Mouse (Mus musculus) Patski (cell line): Measurements from ENCODE around the gene Lyl1. TPM values are rescaled to one million over a fixed set of nuclear protein-coding genes. Genes with fewer than 3 reads are reported as not detected.

ENCODE experiments used
- ATAC-seq: fragments of 100-300 bp; one replicate; pipeline ENCODE4 v1.8.0; 2021
- CTCF ChIA-PET: fragments of 350-600 bp; sonication (Branson Sonifier 250); formaldehyde crosslinking; loops from one replicate; lab custom pipeline; 2022; ENCODE audit warnings: inconsistent platforms; lab: Charles Lee
- POLR2A ChIA-PET: fragments of 350-600 bp; sonication (Branson Sonifier 250); formaldehyde crosslinking; loops from one replicate; lab custom pipeline; 2022; ENCODE audit warnings: antibody characterized with exemption, inconsistent platforms; lab: Charles Lee
- DNase-seq: peaks from one replicate; pipeline ENCODE4 v3.0.0-alpha.2; 2011; ENCODE audit warnings: low read depth, low spot score
- H3K27me3 ChIP-seq: fragments of 371-371 bp; one replicate; pipeline ENCODE4 v1.5.1; 2021
- CTCF ChIP-seq: fragments of 100-300 bp; IDR thresholded peaks from one replicate; pipeline ENCODE4 v1.5.1; 2021
- in situ Hi-C: fragments of 300-500 bp; cut with MboI; formaldehyde crosslinking; loops from 3 replicates; pipeline ENCODE4 v1.11.1; 2018; ENCODE audit warnings: low pct_unique_long_range_greater_than_20kb, mixed read lengths
- polyA plus RNA-seq: library from polyadenylated mRNA; unstranded; gene quantifications from one replicate; pipeline ENCODE4 v1.2.3, GENCODE M21; 2021

Gene Lyl1
- polyA plus RNA-seq, 1 experiment from 2014 or later = 0.13 TPM

DNA sequence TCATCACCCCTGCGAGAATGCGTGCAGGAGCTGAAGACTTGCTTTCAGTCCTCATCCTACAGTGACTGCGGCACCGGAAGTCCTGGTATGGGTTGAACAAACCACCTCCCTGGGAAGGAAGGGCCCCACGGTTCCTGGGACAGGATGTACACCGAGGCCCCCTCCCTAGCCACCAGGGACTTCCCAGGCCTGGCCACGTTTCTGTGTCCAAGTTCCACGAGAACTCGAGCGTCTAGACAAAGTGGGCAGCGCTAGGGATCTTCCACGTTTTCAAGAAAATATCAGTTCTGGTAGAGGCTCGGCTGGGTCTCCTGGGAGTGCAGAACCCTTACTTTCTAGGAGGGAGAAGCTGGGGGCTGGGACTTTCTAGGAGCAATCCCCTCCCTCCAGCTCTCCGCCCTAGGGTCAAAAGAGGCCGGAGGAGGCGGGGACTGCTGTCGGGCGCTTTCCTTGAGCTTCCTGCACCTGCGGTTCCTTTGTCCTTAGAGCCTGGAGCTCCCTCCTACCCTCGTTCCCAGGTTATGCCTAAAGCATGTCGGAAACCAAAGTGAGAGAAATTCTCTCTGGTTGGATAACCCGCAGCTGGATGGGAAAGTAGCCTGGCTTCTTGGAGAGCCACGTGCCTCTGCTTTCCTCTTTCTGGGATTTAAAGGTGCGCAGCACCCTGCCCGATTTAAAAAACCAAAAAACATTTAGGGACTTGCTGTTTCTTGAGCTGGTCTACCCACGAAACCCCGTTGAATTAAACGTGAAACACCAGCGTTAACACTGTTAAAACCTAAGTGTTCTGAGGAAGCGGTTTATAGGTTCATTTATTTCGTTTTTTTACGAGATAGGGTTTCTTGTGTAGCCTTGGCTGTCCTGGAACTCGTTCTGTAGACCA lies 41.1 kb upstream of the Lyl1 start:
- DNase-seq (no peak), ATAC-seq (peak; percentile 9)
- no peaks in the 10 kb centered on the region for H3K27me3 ChIP-seq
- in situ Hi-C loops = loop anchor here (10.0 to 25.0 kb wide), 2 partner anchors 325 to 648 kb away; partner anchors contain the start of genes 1700067K01Rik, 2210011C24Rik and Palm3
- TF ChIP-seq CTCF = no peak
- ChIA-PET CTCF (interaction anchor here (0.9 to 2.0 kb wide), 6 partner anchors 21 to 474 kb away, joined by 3 to 5 read pairs (median 3); no protein-coding TSS in a partner anchor), POLR2A (interaction anchor here (0.6 to 1.5 kb wide), 4 partner anchors 28 to 377 kb away, joined by 3 to 7 read pairs (median 3); partner anchors contain the start of genes Gadd45gip1 and Nacc1)

GRCm38 (mm10) chr8:84660819-84661457 lies 40.3 kb upstream of the Lyl1 start:
- POLR2A ChIA-PET = interaction anchor here (0.9 to 2.0 kb wide), 4 partner anchors 23 to 171 kb away, joined by 3 to 5 read pairs (median 4); partner anchors contain the start of gene Gadd45gip1
- TF ChIP-seq CTCF = no peak
- DNase-seq (no peak), ATAC-seq (no peak)
- no peaks in the 10 kb centered on the region for H3K27me3 ChIP-seq
- CTCF ChIA-PET = interaction anchor here (1.0 to 2.0 kb wide), 5 partner anchors 21 to 474 kb away, joined by 3 to 5 read pairs (median 3); no protein-coding TSS in a partner anchor
- in situ Hi-C loops = loop anchor here (10.0 to 25.0 kb wide), 2 partner anchors 324 to 649 kb away; partner anchors contain the start of genes 1700067K01Rik, 2210011C24Rik and Palm3

- ATAC-seq (peak; percentile 7), DNase-seq (no peak)
- no peak for TF ChIP-seq CTCF
- ChIA-PET POLR2A (interaction anchor here (0.9 to 2.0 kb wide), 4 partner anchors 23 to 170 kb away, joined by 3 to 5 read pairs (median 4); partner anchors contain the start of gene Gadd45gip1), CTCF (interaction anchor here (1.0 to 2.0 kb wide), 3 partner anchors 22 to 154 kb away, joined by 3 to 5 read pairs (median 3); no protein-coding TSS in a partner anchor)
- in situ Hi-C loops = loop anchor here (10.0 to 25.0 kb wide), 2 partner anchors 323 to 649 kb away; partner anchors contain the start of genes 1700067K01Rik, 2210011C24Rik and Palm3
- H3K27me3 ChIP-seq = no peaks in the 10 kb centered on the region
Observed at GRCm38 (mm10) chr8:84661458-84661871, 39.8 kb upstream of the Lyl1 start.

GRCm38 (mm10) chr8:84661961-84662571 lies 39.2 kb upstream of the Lyl1 start:
- no peak for TF ChIP-seq CTCF
- ATAC-seq = peak; percentile 1
- CTCF ChIA-PET = interaction anchor here (1.0 kb wide), 1 partner anchor 151 kb away, joined by 3 read pairs; no protein-coding TSS in a partner anchor
- DNase-seq = no peak
- in situ Hi-C loops = loop anchor here (10.0 to 25.0 kb wide), 2 partner anchors 323 to 650 kb away; partner anchors contain the start of genes 1700067K01Rik, 2210011C24Rik and Palm3
- POLR2A ChIA-PET = interaction anchor here (1.0 to 2.0 kb wide), 4 partner anchors 22 to 313 kb away, joined by 3 to 5 read pairs (median 4); partner anchors contain the start of gene Gadd45gip1
- no peaks in the 10 kb centered on the region for H3K27me3 ChIP-seq

DNA sequence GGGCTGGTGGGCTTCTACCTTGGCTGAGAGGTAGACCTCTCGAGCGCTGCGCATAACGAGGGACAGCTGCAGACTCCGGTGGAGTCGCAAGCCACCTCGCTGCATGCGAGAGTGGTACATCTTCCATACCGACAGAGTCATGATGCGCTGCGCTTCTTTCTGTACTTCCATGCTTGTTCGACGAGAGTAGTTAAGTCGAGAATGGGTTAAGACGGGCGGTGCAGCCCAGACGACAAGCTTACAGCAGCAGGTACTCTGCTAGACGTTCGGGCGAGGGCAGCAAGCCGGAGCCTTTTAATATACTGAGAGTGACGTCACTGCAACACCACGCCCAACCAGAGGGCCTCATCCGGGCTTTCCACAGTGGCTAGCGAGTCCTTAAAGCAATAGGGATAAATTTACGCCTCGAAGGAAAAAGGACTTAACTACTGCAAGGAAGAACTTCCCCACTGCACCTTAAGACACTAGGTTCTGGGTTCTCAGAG lies 38.6 kb upstream of the Lyl1 start, which contains the start of gene Ier2:
Gene Ier2, minus strand, starts transcription at position 272 of the 485 bp plus-strand sequence.
- POLR2A ChIA-PET = interaction anchor here (0.7 to 2.0 kb wide), 4 partner anchors 22 to 1228 kb away, joined by 3 to 5 read pairs (median 4); no protein-coding TSS in a partner anchor
- no peak for TF ChIP-seq CTCF

GRCm38 (mm10) chr8:84663483-84664327 lies 37.6 kb upstream of the Lyl1 start:
- POLR2A ChIA-PET = no interaction called here
- peak; percentile 38 for ATAC-seq
- in situ Hi-C loops = loop anchor here (10.0 to 25.0 kb wide), 2 partner anchors 321 to 651 kb away; partner anchors contain the start of genes 1700067K01Rik, 2210011C24Rik and Palm3

More for the DNA sequence above, 38.6 kb upstream of the Lyl1 start, which contains the start of gene Ier2:
- peak; percentile 91 for DNase-seq
- CTCF ChIA-PET = no interaction called here
- in situ Hi-C loops = loop anchor here (10.0 to 25.0 kb wide), 2 partner anchors 322 to 650 kb away; partner anchors contain the start of genes 1700067K01Rik, 2210011C24Rik and Palm3
- ATAC-seq = peak; percentile 37
- no peaks in the 10 kb centered on the region for H3K27me3 ChIP-seq

GRCm38 (mm10) chr8:84664566-84665384 lies 36.5 kb upstream of the Lyl1 start:
- ChIA-PET POLR2A (interaction anchor here (0.8 to 0.9 kb wide), 3 partner anchors 17 to 44 kb away, joined by 3 read pairs; no protein-coding TSS in a partner anchor), CTCF (interaction anchor here (1.2 to 1.8 kb wide), 4 partner anchors 15 to 148 kb away, joined by 3 to 7 read pairs (median 4); no protein-coding TSS in a partner anchor)
- ATAC-seq (no peak), DNase-seq (no peak)
- in situ Hi-C loops = loop anchor here (10.0 to 25.0 kb wide), 2 partner anchors 320 to 652 kb away; partner anchors contain the start of genes 1700067K01Rik, 2210011C24Rik and Palm3
- TF ChIP-seq CTCF = no peak
- no peaks in the 10 kb centered on the region for H3K27me3 ChIP-seq

More at GRCm38 (mm10) chr8:84663483-84664327, 37.6 kb upstream of the Lyl1 start:
- no peak for TF ChIP-seq CTCF
- CTCF ChIA-PET = interaction anchor here (1.4 kb wide), 1 partner anchor 20 kb away, joined by 4 read pairs; no protein-coding TSS in a partner anchor
- no peaks in the 10 kb centered on the region for H3K27me3 ChIP-seq
- no peak for DNase-seq
